Mouse (Mus musculus): ENCODE data around the gene Tmem150b.

Tmem150b gene

GRCm38 (mm10) chr7:4725169-4725568 is at the start of gene Tmem150b:
Tmem150b (minus strand) TSS chr7:4725249.
- no peak for DNase-seq (ENCODE audit: low read depth)

DNA sequence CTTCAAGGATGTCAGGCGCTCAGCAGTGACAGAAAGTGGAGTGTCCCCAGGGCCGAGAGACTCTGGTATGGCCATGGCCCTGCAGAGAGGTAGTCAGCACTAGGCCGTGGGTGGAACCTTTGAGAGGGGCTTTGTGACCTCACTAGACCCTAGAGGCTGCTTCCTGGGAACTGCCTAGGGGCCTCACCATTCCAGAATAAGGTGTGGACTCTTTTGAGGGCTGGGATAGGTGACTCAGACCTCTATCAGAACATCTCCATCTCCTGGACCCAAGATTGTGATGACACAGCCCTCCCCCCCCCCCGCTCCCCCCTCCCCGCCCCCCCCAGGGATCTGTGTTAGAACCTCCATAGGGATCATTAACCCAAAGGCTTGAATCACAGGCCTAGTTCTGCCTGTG is 46.2 kb upstream of the Tmem150b start, which contains the start of gene Fam71e2:
Fam71e2 (minus strand) TSS at position 101 of the 400 bp plus-strand sequence.
- no peak for DNase-seq (ENCODE audit: low read depth)

DNA sequence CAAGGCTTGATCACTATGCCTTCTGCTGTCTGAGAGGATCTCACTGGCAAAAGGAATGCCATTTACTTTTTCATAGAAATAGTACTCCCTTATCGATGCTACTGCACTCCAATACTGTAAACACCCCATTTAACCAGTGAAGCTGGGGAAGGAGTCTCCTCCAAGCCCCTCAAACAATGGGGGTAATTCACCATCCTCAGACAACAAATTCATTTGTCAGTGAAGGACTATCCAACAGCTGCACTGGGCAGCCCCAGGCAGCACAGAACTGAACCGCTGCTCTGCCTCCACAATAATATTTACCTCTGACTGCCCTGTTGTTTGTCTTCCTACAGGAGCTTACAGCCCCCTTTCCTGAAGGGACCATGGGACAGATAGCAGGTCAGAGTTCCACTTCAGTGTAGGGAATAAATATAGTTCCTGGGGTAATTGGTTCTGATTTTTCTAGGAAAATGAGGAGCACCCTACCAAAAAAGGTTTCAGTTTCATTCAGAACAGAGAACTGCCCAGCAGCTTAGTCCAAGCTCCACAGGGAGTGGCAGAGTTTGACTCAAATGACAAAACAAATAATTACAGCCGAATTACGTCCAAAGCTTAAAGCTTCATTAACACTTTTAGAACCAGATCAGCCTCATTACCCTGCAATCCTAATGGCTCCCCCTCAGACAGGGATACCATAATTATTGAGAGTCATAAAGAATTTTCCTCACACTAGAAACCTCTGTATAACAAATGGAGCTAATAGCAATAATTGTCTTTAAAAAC is 40.1 kb upstream of the Tmem150b start:
- DNase-seq (ENCODE audit: low read depth), result no peak

DNA sequence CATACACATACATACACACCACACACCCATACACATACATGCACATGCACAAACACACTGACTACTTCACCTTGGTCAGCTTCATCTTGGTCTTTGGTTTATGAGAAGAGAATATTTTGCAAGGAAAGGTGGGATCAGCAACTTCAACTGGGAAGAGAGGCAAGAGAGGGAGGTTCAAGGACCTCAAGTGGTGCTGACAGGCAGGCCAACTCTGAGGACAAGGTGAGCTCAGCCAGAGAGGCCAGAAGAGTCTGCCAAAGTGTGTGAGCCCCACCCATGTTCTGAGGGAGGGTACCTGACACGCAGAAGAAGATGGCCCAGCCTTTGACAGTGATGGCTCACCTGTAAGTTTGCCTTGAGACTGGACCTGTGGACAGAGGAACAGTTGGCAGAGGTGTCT is 34.6 kb upstream of the Tmem150b start:
- no peak for DNase-seq (ENCODE audit: low read depth)

DNA sequence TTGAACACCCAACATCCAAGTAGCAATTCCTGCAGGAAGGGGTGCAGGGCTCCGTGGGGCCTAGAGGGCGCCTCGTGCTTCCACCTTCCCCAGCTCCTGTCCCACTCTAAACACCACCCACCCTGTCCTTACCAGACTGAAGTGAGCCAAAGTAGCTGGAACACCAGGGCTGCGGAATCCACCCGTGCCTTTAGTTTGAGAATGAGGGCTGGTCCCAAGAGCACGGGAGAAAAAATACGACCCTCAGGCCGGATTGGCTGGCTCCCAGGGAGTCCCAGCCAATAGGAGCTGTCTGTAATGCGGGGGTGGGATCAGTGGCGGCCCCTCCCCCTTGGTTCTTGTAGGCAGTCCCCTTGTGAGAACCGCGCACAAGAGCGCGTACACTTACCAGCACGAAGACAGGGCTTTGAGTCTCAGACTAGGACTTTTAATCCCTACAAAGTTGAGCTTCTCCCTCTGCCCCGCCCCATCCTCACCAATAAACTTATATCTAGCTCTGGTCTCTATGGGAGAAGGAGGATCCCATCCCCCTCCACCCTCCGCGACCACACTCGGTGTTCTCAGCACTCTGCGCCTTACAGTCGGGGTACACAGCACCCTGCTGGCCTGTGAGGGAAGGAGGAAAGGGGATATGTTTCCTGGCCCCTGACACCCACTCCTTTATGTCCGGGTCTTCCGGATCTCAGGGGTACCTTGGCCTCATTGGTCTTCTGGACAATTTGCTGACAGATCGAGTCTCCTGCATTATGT is 27.9 kb upstream of the Tmem150b start, which contains the start of gene Cox6b2:
Cox6b2 (minus strand) TSS at position 274 of the 750 bp plus-strand sequence.
- no peak for DNase-seq (ENCODE audit: low read depth)

DNA sequence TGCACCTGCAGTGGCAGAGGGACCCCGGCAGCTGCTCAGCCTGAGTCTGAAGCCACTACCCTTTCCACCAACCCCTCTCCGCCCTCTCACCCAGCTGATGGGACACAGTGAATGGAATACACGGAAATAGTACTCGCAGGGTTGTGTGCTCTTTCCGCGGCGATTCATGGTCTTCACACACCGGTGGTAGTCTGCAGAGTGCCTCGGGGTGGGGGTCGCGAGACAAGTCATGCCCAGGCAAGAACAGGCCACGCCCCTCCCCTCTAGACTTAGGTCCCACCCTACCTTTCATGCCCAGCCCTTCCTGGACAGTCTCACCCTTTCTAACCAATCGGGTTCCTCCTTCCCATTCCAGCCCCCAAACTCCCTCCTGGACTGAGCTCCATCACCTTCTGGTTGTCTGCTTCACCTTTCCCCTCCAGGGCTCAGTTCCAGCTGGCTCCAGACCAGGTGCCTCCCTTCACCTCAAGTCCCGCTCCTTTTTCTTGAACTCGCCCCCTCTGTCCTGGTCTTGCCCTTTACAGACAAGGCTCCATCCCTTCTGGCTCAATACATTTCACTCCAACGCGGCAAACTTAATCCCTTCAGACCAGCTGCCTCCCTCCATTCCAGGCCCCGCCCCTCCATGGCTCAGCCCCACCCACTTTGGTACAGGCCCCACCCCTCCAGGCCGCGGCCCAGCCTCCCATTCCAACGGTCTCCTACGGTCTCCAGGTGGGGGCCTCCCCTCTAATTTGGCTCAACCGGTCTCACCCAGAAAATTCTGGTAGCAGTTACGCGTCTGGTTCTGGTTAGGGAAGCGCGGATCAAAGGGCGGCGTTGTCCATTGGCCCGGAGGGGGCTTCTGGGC is 27.1 kb upstream of the Tmem150b start:
- no peak for DNase-seq (ENCODE audit: low read depth)

DNA sequence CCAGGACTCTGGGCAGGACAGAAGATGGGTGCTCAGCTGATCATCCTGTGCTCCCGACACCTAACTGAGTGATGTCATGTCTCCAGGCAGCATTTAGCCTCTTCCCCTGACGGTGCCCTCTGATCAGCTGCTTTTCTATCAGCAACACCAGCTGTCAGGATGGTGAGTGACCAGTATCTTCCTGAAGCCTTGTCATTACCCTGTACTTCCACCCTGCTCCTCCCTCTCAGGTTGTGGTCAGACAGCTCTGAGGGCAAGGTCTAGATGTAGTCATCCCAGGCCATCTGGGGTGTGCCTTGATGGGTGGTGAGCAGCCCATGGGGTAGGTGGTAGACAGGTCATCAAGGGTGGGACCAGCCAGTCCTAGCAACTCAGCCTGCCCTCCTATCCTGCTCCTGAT is 24.1 kb upstream of the Tmem150b start:
- DNase-seq (ENCODE audit: low read depth), result no peak

GRCm38 (mm10) chr7:4748321-4748720 is 23.3 kb upstream of the Tmem150b start:
- peak; percentile 29 for DNase-seq (ENCODE audit: low read depth)

DNA sequence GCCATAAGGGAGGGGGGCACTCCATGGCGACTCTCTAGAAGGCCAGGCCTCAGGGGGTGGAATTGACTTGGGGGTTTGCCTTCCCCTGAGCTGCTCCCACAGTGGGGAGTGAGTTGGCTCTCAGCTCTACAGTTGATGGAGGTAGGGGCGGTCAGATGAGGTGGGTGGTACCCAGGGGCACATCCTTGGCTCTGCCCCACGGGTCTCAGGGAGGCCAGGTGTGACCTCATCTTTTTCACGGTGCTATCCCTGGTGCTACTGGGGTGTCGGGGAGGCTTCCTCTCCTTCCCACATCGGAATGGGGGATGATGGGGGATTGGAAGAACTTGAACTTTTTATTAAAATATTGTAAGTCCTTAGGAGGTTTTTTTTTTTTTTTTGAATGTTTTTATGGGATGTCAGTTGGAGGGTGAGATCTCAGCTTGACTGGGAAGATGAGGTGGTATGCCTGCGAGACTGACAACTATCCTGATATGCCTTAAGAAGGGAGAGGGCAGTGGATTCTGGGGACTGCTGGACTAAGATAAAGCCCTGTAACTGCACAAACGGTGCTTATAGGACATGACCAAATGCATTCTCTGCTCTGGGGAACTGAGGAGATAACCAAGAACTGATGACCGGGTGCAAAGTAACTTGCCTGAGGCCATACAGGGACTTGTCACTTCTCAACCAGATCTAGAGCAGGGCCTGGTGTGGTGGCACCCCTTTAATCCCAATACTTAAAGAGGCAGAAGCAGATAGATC is 22.3 kb upstream of the Tmem150b start:
- DNase-seq (ENCODE audit: low read depth), result no peak

DNA sequence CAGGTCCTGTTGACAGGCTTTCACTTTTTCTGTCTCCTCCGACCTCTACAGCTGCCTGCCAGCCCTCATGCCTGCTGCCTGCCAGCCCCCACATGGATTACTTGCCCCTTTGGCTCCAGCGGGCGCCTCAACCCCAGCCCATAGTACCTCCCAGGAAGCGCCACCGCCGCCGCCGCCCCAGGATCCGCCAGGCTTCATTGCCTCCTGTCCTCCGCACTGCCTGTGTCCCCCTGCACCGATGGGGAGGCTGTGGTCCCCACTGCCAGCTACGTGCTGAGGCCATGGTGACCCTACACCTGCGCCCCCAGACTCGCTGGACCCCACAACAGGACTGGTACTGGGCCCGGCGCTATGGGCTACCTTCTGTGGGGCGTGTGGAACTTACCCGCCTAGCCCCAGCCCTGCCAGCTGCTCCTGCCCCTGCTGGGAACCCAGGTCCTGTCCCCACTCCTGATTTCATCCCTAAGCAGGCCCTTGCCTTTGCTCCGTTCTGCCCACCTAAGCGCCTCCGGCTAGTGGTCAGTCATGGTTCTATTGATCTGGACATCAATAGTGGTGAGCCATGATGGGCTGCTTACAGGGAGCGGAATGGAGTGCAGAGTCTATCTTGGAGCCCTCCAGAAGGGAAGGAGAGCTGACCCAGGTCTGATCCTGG is 21.4 kb upstream of the Tmem150b start:
- no peak for DNase-seq (ENCODE audit: low read depth)

DNA sequence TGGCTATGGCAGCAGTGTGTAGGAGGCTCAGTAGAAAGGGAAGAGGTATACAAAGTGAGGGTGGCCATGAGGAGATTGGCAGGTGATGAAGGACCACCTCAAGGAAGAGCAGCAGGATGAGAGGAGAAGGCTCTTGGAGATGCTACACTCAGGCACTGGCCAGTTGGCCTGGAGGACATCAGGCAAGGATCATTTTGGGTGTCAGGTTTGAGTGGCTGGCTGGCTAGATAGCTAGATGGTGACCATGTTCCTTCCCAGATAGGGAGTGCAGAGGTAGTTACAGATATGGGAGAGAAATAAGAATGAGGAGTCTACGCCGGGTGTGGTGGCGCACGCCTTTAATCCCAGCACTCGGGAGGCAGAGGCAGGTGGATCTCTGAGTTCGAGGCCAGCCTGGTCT is 19.8 kb upstream of the Tmem150b start:
- DNase-seq (ENCODE audit: low read depth), result no peak

DNA sequence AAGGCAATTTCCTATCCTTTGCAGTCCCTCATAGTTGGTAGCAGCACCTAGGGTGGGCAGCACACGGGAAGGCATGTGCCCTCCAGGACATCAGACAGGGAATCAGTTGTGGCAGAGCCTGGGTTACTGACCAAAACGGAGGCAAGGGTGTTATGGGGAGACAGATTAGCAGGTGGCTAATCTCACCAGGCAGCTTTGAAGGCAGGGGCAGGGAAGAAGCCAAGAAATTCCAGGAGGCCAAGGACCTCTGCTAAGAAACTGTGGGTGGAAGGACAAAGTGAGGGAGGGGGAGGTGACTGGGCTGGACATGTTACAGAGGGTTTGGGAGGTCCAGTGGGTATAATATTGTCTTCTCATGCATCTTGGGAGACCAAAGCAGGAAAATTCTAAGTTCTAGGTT is 18.3 kb upstream of the Tmem150b start:
- no peak for DNase-seq (ENCODE audit: low read depth)

GRCm38 (mm10) chr7:4742482-4742819 is 17.4 kb upstream of the Tmem150b start:
- DNase-seq (ENCODE audit: low read depth), result no peak

DNA sequence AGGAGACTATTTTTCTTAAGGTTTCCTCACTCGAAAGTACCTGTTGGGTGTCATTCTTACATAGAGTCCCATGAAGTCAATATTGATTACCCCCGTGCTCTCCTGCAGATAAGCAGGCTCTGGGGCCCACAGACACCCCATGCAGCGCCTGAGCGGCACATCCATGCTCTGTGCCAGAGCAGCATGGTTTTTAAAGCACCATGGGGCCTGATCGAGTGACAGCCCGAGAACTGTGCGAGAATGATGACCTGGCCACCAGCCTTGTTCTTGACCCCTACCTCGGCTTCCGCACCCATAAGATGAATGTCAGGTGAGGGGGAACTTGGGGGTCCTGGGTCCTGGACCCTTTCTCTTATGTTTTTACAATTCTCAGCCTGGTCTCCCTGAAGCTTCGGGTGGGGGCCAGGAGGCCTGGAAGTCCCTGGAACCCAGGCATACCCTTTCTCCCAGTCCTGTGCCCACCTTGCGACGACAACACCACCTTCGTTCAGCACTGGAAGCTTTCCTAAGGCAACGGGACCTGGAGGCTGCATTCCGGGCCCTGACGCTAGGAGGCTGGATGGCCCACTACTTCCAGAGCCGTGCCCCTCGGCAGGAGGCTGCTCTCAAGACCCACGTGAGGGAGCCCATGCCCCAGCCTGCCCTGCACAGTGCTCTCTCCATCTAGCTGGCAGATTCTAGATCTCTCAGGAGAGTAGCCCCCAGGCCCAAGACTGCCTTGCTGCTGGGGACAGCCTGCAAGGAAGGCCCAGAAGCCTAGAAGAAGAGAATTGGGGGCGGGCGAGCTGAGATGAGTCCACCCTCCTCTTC is 16.8 kb upstream of the Tmem150b start:
- DNase-seq (ENCODE audit: low read depth), result no peak

GRCm38 (mm10) chr7:4741151-4741550 is 16.1 kb upstream of the Tmem150b start:
- peak; percentile 69 for DNase-seq (ENCODE audit: low read depth)

GRCm38 (mm10) chr7:4740309-4740727 is 15.3 kb upstream of the Tmem150b start:
- DNase-seq (ENCODE audit: low read depth), result no peak

GRCm38 (mm10) chr7:4739544-4740275 is 14.7 kb upstream of the Tmem150b start, which contains the start of gene Kmt5c:
Kmt5c (plus strand) TSS chr7:4740115.
- peak; percentile 99 for DNase-seq (ENCODE audit: low read depth)

DNA sequence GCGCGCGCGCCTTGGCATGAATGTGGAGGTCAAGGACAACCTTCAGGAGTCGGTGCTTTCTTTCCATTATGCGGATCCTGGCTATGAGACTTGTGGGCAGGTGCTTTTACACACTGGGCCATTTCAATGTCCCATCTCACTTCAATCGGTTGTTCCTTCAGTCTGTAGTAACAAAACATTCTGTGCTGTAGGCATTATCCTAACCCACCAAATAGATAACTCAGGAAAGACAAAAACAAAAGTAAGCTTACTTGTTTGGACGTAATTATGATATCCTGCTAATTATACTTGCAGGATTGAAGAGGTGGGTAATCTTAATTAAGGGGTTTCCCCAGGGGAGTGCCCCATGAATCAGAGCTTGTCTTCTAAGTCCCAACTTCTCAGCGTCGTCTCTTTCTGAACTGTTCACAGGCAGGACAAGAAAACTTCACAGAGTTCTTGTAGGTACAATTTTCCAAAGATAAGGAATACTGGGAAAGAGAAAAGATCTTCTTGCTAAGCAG is 14.0 kb upstream of the Tmem150b start:
- no peak for DNase-seq (ENCODE audit: low read depth)

- DNase-seq (ENCODE audit: low read depth), result peak; percentile 31
These were observed 7.9 kb upstream of the Tmem150b start for GRCm38 (mm10) chr7:4732968-4733392.

Data from NIH3T3 (cell line).